Mouse (Mus musculus) myocyte (in vitro differentiated cells): ENCODE data around the gene Arl4d. TPM values are rescaled to one million over a fixed set of nuclear protein-coding genes. Genes with fewer than 3 reads are reported as not detected.
"Not testable (repeated sequence)": the region's sequence is repeated elsewhere in the genome, so short reads cannot be mapped to it uniquely, and the experiment has no call there.

Experiments
- H3K27me3 ChIP-seq: one replicate; pipeline ENCODE4 v1.6.1; 2011; ENCODE audit not compliant: control insufficient read depth, insufficient read depth, insufficient read length
- H3K36me3 ChIP-seq: one replicate; pipeline ENCODE4 v1.6.1; 2011; ENCODE audit not compliant: control insufficient read depth, insufficient read depth
- H3K4me2 ChIP-seq: one replicate; pipeline ENCODE4 v1.6.1; 2011; ENCODE audit warnings: low read depth, control low read depth
- H3K4me3 ChIP-seq: one replicate; pipeline ENCODE4 v1.5.1; 2011; ENCODE audit warnings: mild to moderate bottlenecking, control low read depth, moderate library complexity
- H3K79me2 ChIP-seq: one replicate; pipeline ENCODE4 v1.6.1; 2011; ENCODE audit not compliant: control insufficient read depth, insufficient read depth
- H3ac ChIP-seq: one replicate; pipeline ENCODE4 v1.6.1; 2011; ENCODE audit not compliant: control insufficient read depth, insufficient read length
- CEBPB ChIP-seq: IDR thresholded peaks from 2 replicates; pipeline ENCODE4 v1.6.1; 2011; ENCODE audit warnings: mild to moderate bottlenecking, moderate library complexity; ENCODE audit not compliant: poor library complexity, insufficient read depth, severe bottlenecking
- E2F4 ChIP-seq: IDR thresholded peaks from one replicate; pipeline ENCODE4 v1.6.1; 2011; ENCODE audit warnings: mild to moderate bottlenecking, control low read depth, moderate library complexity; ENCODE audit not compliant: insufficient read depth
- MAX ChIP-seq: IDR thresholded peaks from one replicate; pipeline ENCODE4 v1.6.1; 2011; ENCODE audit warnings: low read depth, mild to moderate bottlenecking, control low read depth
- MYOD1 ChIP-seq, 3 experiments: IDR thresholded peaks; one replicate each; pipeline ENCODE4 v1.6.1; 2011; ENCODE audit warnings: control low read depth in 2 of 3, low read depth in 2 of 3, mild to moderate bottlenecking in 2 of 3, moderate library complexity in 1 of 3; ENCODE audit not compliant: insufficient read length in 2 of 3, control insufficient read depth in 1 of 3
- MYOG ChIP-seq, 3 experiments: IDR thresholded peaks; one replicate each; pipeline ENCODE4 v1.6.1; 2011; ENCODE audit warnings: control low read depth in 2 of 3, low read depth in 2 of 3, mild to moderate bottlenecking in 2 of 3; ENCODE audit not compliant: insufficient read length in 2 of 3, control insufficient read depth in 1 of 3, insufficient read depth in 1 of 3
- POLR2A ChIP-seq: IDR thresholded peaks from one replicate; pipeline ENCODE4 v1.6.1; 2011; ENCODE audit warnings: low read depth, mild to moderate bottlenecking, control low read depth, moderate library complexity; ENCODE audit not compliant: insufficient read length
- POLR2AphosphoS2 ChIP-seq: IDR thresholded peaks from one replicate; pipeline ENCODE4 v1.6.1; 2011; ENCODE audit warnings: low read depth, control low read depth; ENCODE audit not compliant: insufficient read length
- REST ChIP-seq: IDR thresholded peaks from one replicate; pipeline ENCODE4 v1.6.1; 2011; ENCODE audit warnings: mild to moderate bottlenecking, control low read depth, moderate library complexity; ENCODE audit not compliant: insufficient read depth, insufficient read length
- SRF ChIP-seq: IDR thresholded peaks from one replicate; pipeline ENCODE4 v1.6.1; 2011; ENCODE audit warnings: low read depth; ENCODE audit not compliant: control insufficient read depth, insufficient read length
- TCF12 ChIP-seq: IDR thresholded peaks from one replicate; pipeline ENCODE4 v1.6.1; 2011; ENCODE audit warnings: mild to moderate bottlenecking, control low read depth; ENCODE audit not compliant: poor library complexity, insufficient read depth, severe bottlenecking
- TCF3 ChIP-seq: IDR thresholded peaks from one replicate; pipeline ENCODE4 v1.6.1; 2011; ENCODE audit warnings: low read depth, control low read depth; ENCODE audit not compliant: insufficient read length
- USF1 ChIP-seq: IDR thresholded peaks from one replicate; pipeline ENCODE4 v1.6.1; 2011; ENCODE audit warnings: low read depth, mild to moderate bottlenecking, control low read depth, moderate library complexity
- polyA plus RNA-seq: library from polyadenylated mRNA; unstranded; fragments of >200 nt; fragmentation: generic; extraction: Trizol; gene quantifications from one replicate; pipeline ENCODE4 v1.2.1, GENCODE M21; 2012; ENCODE audit warnings: missing spikeins

Arl4d gene
- polyA plus RNA-seq, result 7.7 TPM

DNA sequence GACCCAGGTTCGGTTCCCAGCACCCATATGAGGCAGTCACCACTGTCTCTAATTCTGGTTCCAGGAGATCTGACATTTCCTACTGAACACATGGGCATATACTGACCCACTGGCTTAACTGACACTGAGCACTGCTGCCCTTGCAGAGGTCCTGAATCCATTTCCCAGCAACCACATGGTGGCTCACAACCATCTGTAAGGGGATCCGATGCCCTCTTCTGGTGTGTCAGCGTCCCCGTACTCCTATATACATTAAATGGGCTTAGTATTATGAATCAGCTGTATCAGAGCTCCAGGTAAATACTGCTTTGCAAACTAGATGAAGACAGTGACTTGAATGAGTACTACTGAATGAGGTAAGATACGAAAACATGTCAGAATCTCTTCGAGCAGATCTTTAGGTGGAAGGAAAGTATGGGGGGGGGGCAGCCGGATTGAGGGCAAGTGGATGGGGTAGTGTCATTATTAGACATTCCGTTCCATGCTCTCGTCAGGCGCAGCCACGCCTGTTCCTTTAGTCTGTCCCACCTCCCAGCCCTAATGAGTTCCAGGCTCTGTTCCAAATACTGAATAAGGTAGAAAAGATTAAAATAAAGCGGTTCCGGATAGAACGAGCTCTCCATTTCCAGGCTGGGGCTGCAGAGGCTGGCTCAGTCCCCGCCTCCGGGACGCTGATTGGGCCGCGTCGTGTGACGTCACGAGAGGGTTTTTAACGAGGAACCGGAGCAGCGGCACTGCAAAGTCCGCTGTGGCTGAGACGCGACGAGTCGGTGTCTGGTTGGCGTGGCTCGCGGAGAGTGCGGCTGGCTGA is at the start of gene Arl4d:
TSS of gene Arl4d (plus strand) at position 717 of the 811 bp plus-strand sequence.
- peak within 1 kb of the TSS; percentile 16 for H3ac ChIP-seq
- peak within 1 kb of the TSS; percentile 33 for H3K4me3 ChIP-seq
- no peaks in the 10 kb centered on the region for H3K27me3 ChIP-seq
- TF ChIP-seq SRF (no peak), TCF12 (no peak), POLR2AphosphoS2 (peak; percentile 99), POLR2A (peak; percentile 100), CEBPB (no peak), MYOD1 (IDR thresholded peaks at IDR 0.05; ENCODE audit: control insufficient read depth in 1 of 3, insufficient read length in 2 of 3, low read depth in 2 of 3) (no peak), E2F4 (peak; percentile 11), TCF3 (no peak), USF1 (no peak)
- H3K79me2 ChIP-seq, result no peaks in the 10 kb centered on the region
- no peaks in the 10 kb centered on the region for H3K36me3 ChIP-seq
- H3K4me2 ChIP-seq, result peak within 1 kb of the TSS; percentile 92

DNA sequence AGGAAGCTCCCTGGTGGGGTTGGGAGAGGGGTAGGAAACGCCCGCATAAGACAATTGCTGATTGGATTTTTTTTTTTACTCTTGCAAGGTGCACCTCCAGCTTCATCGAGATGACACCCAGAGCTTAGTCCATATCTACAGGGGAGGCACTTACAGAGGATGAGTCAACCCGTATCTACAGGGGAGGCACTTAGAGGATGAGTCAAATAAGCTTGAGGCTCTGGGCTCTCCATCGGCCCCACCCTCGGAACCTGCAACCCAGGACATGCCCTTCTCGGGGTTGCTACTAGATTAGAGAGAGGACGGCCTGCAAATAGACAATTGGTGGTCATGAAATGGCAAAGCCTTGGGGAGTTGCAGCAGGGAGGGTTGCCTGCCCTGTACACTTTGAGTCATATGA is 49.2 kb upstream of the Arl4d start:
- Histone ChIP-seq H3K4me2 (no peak overlapping the region), H3K27me3 (no peaks in the 10 kb centered on the region), H3K4me3 (no peak overlapping the region), H3K79me2 (no peaks in the 10 kb centered on the region), H3K36me3 (no peaks in the 10 kb centered on the region), H3ac (no peak overlapping the region)
- TF ChIP-seq CEBPB (no peak), REST (no peak), MAX (no peak)

DNA sequence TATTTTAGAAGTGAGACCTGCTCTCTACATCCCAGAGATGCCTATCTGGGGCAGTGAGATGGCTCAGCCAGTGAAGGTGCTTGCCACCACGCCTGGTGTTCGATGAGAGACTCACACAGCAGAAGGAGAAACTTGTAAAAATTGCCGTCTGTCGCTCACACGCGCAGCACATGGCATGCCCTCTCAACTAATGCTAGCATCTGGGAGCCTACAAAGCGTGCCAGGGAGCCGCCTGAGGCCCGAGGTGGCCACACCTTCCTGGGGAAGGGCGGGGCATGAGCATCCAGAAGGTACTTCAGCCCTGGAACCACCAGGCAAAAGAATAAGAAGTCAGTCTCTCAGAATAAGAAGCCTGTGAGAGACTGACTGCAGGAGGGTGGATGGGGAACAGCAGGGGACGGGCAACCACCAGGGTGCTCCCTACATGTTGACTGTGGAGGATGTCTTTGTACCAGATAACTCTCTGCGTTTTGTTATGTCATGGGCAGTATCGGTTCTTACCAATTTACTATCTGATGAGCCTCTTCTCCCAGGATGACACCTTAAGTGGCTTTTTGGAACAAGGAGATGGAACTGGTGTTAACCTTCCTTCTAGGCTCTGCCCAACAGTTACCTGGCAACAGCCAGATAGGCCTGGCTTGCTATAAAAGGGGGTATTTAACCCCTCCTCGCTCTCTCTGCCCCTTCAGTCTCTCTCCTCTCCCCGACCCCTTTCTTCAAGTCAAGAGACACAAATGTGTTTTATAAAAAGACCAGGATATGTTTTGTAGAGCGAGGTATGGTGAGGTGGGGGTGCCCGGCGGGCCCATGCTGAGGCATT is 48.2 kb upstream of the Arl4d start:
- no peaks in the 10 kb centered on the region for H3K79me2 ChIP-seq
- no peak overlapping the region for H3ac ChIP-seq
- no peak for TF ChIP-seq E2F4
- TF ChIP-seq REST, result no peak
- no peak for TF ChIP-seq USF1
- no peak for TF ChIP-seq POLR2AphosphoS2
- no peak for TF ChIP-seq TCF12
- TF ChIP-seq SRF, result no peak
- no peaks in the 10 kb centered on the region for H3K27me3 ChIP-seq
- no peaks in the 10 kb centered on the region for H3K36me3 ChIP-seq
- no peak overlapping the region for H3K4me3 ChIP-seq
- H3K4me2 ChIP-seq, result no peak overlapping the region

GRCm38 (mm10) chr11:101617849-101618248 is 47.5 kb upstream of the Arl4d start:
- no peak overlapping the region for H3K4me3 ChIP-seq

DNA sequence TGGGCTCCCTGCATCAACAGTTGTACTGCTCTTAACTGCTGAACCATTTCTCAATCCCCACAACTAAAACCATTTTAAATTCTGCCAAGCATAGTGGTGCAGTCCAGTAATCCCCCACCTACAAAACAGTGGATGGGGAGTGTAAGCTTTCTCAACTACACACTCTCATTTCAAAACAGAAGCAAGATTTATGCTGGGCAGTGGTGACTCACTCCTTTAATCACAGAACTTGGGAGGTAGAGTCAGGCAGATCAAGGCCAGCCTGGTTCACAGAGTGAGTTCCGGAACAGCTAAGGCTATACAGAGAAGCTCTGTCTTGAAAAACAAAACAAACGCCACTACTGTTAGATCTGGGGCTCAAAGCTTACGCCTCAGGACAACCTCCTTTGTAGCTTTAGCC is 46.7 kb upstream of the Arl4d start:
- TF ChIP-seq SRF (no peak), REST (no peak), MYOG (IDR thresholded peaks at IDR 0.05; ENCODE audit: control insufficient read depth in 1 of 3, insufficient read depth in 1 of 3, insufficient read length in 2 of 3, low read depth in 2 of 3) (no peak), POLR2A (no peak)
- H3K4me2 ChIP-seq, result no peak overlapping the region
- no peak overlapping the region for H3K4me3 ChIP-seq
- no peaks in the 10 kb centered on the region for H3K36me3 ChIP-seq
- H3ac ChIP-seq, result no peak overlapping the region
- H3K79me2 ChIP-seq, result no peaks in the 10 kb centered on the region
- no peaks in the 10 kb centered on the region for H3K27me3 ChIP-seq

More at GRCm38 (mm10) chr11:101617849-101618248, 47.5 kb upstream of the Arl4d start:
- no peak for TF ChIP-seq E2F4
- no peak for TF ChIP-seq SRF
- TF ChIP-seq REST, result no peak
- no peak for TF ChIP-seq TCF12
- TF ChIP-seq TCF3, result no peak
- TF ChIP-seq MYOD1 (IDR thresholded peaks at IDR 0.05; ENCODE audit: control insufficient read depth in 1 of 3, insufficient read length in 2 of 3, low read depth in 2 of 3), result no peak
- TF ChIP-seq MYOG (IDR thresholded peaks at IDR 0.05; ENCODE audit: control insufficient read depth in 1 of 3, insufficient read depth in 1 of 3, insufficient read length in 2 of 3, low read depth in 2 of 3), result no peak
- TF ChIP-seq POLR2AphosphoS2, result no peak
- no peak for TF ChIP-seq CEBPB
- TF ChIP-seq USF1, result no peak
- TF ChIP-seq POLR2A, result no peak
- no peak for TF ChIP-seq MAX
- H3ac ChIP-seq, result no peak overlapping the region
- H3K4me2 ChIP-seq, result no peak overlapping the region
- no peaks in the 10 kb centered on the region for H3K36me3 ChIP-seq
- H3K79me2 ChIP-seq, result no peaks in the 10 kb centered on the region
- no peaks in the 10 kb centered on the region for H3K27me3 ChIP-seq

DNA sequence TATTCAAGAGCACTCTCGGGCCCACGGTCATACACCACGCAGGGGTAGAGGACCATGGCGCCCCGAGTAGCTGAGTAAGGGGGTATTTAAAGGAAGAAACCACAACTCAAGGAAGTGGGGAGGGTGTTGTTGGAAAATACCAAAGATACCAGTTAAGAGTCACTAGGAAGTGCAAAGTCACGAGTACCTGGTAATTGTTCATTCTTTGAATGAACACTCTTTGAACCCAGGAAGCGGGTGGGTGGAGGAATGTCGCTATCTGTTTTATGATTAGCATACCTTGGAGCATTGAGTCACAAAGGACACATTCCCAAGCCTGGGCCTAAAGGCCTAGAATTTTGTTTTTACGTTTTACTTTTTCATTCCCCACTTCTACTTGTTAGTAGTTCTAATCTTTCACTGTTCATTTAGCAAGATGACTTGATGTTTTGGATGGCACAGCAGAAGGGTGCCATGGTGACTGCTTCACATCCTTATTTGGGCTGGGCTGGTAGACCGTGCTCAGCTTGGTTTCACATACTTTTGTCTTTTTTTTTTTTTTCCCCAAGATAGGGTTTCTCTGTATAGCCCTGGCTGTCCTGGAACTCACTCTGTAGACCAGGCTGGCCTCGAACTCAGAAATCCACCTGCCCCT is 45.2 kb upstream of the Arl4d start:
- not testable (repeated sequence) for H3K27me3 ChIP-seq, H3K36me3 ChIP-seq, H3K4me3 ChIP-seq, H3ac ChIP-seq, H3K4me2 ChIP-seq, H3K79me2 ChIP-seq
